Mouse (Mus musculus) adrenal gland, adult (tissue): Measurements from ENCODE around the gene Lrrc8b.
A peak's percentile ranks its signal among the peaks of the same experiment; 100 is the strongest.

ENCODE experiments used
- DNase-seq, 2 experiments: peaks; one replicate each; pipeline ENCODE4 v3.0.0; 2022 to 2023; ENCODE audit warnings: low spot score in 1 of 2; ENCODE audit not compliant: inconsistent age in 2 of 2

The Lrrc8b gene

DNA sequence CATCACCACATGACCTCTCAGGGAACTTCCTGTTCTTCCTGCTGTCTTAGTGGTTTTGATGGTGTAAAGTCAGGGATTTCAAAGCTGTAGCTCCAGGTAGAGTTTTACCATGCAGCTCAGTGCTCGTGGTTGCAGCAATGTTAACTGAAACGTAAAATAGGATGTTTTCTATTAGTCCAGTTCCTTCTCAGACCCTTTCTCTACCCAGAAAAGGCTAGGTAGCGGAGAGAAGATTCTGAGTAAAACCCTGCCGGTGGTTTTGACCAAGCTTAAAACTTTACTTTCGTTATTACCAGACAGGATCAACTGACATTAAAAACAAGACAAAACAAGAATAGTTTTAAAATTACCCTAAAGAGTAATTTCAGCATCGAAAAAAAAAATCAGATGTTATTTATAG lies 100.0 kb downstream of the Lrrc8b start:
- no peak for DNase-seq

DNA sequence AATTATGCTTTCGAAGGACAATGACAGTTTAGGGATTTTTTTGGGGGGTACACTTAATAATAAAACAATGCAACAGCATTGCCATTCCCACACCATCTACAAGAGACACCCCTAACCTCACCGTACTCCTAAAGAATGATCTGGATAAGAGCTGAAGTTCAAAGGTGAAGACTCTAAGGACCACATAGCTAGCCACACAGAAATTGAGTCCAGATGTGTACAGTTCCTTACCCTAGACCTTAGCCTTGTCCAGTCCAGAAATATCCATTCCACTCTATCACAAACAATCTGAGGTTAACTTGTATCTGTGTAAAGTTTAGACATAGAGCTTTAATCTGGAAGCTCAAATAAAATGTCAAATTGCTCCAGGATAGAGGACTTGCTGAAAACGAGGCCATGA lies 100.7 kb downstream of the Lrrc8b start:
- no peak for DNase-seq

DNA sequence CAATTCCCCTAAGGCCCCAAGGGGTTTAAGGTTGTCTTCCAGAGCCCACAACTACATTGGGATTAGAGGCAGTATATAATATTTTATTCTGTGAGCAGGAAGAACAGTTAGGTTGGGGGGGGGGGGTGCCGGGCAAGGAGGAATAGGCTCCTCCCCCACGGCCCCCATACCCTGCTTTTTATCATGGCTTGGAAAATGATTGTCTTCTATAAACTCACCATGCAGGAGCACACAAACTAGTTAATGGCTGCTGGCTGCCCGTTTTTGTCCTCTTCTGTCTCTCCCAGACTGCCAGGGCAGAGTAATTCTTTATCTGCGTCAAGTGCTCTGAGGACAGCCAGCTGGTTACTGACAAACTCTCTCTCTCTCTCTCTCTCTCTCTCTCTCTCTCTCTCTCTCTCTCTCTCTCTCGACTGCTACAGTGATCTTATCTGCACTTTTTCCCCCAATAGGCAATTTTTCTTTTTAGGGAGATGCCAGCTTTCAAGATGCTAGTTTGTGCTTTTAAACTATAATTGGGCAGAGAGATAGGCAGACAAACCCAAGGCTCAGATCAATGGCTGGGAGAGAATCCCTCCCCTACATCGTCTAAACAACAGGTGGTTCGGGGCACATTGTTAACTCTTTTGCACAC lies 102.5 kb downstream of the Lrrc8b start:
- peak in 1 of 2 experiments; percentile 44 for DNase-seq

DNA sequence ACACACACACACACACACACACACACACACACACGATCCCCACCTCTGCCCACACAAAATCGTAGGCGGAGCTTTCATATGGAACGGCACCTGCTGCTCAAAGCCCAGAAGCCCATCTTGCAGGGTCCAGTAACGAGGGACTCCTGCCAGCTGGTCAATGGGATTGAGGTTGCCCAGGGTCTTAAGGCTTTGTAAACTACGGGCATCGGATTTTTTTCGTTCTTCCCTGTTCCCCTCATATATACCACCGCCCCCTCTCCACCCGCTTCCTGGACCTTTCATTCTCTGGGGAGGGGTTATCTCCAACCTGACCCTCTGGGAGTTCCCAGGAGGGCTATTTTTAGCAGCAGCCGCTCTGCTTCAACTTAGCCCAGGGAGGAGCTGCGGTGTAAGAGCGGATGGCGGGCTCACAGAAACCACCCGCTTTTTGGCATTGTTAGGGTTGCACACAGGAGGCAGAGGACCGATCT lies 103.1 kb downstream of the Lrrc8b start:
- DNase-seq, result no peak

DNA sequence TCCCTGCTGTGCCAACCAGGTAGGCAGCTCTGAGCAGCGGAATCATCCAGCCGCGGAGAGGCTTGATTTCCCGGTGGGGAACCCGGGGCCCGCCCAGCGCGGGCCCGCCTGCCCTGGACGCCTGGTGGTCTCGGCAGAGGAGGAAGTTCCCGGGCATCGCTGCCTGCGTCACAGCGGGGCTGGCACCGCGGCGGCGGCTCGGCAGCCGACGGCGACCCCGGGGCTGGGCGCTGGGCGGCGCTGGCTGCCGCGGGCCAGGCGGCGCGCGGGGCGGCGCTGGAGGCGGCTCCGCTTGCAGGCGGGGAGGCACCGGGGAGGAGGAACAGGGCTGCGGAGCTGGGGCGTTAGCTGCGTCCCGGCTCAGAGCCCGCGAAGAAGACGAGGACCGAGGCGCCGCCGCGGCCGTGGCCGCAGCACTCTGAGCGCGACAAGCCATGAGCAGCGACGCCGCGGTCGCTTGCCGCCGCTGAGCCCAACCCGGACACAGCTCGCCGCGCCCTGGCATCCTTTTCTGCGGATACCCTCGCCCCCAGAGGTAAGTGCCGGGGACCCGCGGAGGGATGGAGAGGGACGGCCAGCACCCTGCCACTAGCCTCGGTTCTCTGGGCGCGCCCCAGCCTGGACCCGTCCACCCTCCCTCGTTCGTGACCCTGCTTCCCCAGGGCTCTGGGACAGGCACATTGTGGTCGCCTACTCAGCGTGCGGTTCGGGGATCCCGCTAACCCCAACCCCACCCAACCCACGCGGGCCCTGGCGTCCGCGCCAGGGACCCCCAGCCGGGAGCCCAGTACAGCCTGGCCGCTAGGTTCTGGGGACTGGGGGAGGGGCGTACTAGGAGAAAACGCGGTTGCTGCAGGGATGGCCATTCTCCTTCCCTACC lies 103.8 kb downstream of the Lrrc8b start, which contains the start of gene Lrrc8c:
Gene Lrrc8c (plus strand): TSS at position 293 of the 880 bp plus-strand sequence.
- DNase-seq, result peak; percentile 91 to 96

DNA sequence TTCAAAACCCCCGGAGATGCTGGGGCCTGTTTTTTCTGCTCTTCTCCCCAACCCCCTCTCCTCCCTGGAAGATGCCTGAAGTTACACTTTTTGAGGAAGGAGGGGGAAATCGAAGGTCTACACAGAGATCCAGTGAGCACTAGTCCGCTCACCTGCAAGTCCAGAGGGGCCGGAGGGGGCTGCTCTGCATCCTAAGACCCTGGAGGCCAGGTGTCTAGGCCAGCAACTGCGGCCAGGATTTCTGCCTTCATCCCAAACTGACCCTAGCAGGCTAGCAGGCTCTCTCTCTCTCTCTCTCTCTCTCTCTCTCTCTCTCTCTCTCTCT lies 104.4 kb downstream of the Lrrc8b start:
- no peak for DNase-seq

DNA sequence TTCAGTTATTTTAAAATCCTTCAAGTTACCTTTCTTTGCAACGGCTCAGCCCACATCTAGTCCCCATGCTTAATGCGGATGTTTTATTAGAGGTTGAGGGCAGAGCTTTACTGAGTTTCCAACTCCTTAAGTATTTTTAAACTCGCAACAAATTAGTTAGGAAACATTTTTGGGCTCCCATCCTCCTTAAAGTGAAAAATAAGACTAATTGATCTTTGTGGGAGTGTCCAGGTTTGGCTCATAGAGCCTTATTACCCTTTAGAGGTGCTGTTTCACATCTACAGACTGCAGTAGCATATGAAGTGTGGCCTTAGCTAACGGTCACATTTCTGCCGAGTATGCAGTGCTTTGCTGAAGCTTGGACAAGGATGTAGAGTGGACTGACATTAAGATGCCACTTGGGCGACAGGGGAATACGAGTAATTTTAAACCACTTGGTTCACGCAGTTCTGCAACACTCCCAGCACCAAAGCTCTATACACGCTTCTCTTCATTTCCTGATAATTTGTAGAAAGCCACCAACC lies 104.9 kb downstream of the Lrrc8b start:
- no peak for DNase-seq

DNA sequence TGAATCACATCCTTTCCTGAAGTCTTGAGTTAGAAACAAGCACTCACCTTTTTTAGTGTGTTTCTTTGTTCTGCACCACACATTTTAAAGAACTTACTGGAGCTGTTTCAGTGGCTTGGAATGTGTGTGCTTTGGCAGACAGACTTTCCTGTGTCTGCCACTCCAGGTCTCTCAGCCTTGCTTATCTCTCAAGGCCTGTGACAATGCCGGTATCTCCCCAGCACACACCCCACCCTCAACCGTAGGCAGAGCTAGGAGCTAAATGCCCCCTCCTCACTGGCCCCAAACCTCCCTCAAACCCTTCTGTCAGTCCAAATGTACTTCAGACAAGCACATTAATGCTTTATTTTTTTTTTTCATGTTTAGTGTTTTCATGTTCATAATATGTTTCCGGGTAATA lies 107.9 kb downstream of the Lrrc8b start:
- DNase-seq, result peak in 1 of 2 experiments; percentile 51

- DNase-seq, result no peak
Measured at GRCm38 (mm10) chr5:105525004-105525403, 109.4 kb downstream of the Lrrc8b start.

DNA sequence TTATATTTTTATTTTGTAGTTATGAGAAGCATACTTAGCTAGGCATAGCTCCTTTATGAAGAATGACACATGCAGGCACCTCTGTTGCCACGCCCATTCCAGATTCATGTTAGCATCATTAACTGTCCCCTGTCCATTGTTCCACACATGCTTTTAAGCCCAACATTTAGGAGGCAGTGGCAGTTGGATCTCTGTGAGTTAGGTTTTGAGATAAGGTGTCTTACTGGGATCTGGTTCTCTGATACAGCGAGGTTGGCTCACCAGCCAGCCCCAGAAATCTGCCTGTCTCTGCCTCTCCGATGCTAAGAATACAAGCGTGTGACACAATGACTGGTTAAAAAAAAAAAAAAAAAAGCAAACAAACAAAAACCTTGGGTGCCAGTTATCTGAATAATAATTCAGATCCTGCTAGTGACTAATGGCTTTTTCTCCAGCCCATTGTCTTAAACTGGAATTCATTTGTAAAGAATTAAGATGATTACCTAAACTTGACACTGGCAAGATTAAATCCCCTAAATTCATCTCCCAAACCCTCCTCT lies 110.6 kb downstream of the Lrrc8b start:
- no peak for DNase-seq

- peak in 1 of 2 experiments; percentile 40 for DNase-seq
Measured at GRCm38 (mm10) chr5:105526766-105527165, 111.2 kb downstream of the Lrrc8b start.

GRCm38 (mm10) chr5:105527477-105528331 lies 112.1 kb downstream of the Lrrc8b start:
- DNase-seq, result peak; percentile 72 to 90

GRCm38 (mm10) chr5:105530576-105530975 lies 115.0 kb downstream of the Lrrc8b start:
- DNase-seq, result no peak

GRCm38 (mm10) chr5:105535186-105535585 lies 119.6 kb downstream of the Lrrc8b start:
- no peak for DNase-seq

GRCm38 (mm10) chr5:105536172-105536571 lies 120.6 kb downstream of the Lrrc8b start:
- no peak for DNase-seq

DNA sequence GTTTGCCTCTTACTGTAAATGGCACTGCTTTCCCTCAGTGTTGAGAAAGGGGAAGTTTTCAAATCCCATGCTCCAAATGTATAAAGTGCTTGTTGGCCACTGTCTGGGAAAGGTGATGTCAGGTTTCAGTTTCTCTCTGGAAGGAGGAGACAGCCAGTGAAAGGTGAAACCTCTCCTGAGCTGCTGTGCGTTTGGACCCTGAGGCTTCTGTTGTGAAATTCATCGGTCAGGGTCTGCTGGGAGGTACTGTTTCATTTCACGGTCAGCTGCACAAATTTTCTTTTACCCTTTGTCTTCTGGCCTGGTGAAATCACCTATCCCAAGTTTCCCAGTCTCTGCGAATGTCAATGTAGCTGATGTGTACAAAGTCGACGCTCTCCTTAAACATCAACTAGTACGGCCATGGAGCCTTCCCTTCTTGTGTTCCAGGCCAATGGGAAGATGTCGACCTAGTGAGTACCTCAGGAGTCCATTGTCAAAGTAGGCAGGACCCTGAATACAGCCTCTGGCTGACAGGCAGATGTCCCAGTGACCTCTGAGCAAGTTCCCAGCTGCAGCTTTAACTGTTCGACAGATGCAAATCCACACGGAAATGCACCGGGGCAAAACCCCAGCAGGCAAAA lies 121.6 kb downstream of the Lrrc8b start:
- no peak for DNase-seq
